Mouse (Mus musculus) small intestine, adult 2 months (tissue): ENCODE data around the gene Nnmt. TPM values are rescaled to one million over a fixed set of nuclear protein-coding genes. Genes with fewer than 3 reads are reported as not detected.

Experiments
- H3K27ac ChIP-seq: fragments of 200-500 bp; 2 replicates; pipeline ENCODE4 v1.5.1; 2012; ENCODE audit warnings: low read depth, low read length, control low read depth, inconsistent platforms; ENCODE audit not compliant: insufficient read depth
- H3K27me3 ChIP-seq: fragments of 200-500 bp; 2 replicates; pipeline ENCODE4 v1.6.1; 2012; ENCODE audit warnings: mild to moderate bottlenecking, moderate library complexity, low read length, inconsistent platforms; ENCODE audit not compliant: control insufficient read depth, insufficient read depth
- H3K36me3 ChIP-seq: fragments of 200-500 bp; 2 replicates; pipeline ENCODE4 v1.6.1; 2012; ENCODE audit warnings: mild to moderate bottlenecking, low read length, control low read depth, inconsistent platforms; ENCODE audit not compliant: control insufficient read depth, insufficient read depth
- H3K4me1 ChIP-seq: fragments of 200-500 bp; 2 replicates; pipeline ENCODE4 v1.6.1; 2012; ENCODE audit warnings: low read length, inconsistent platforms, mixed read lengths; ENCODE audit not compliant: control insufficient read depth, insufficient read depth, insufficient read length
- H3K4me3 ChIP-seq: fragments of 200-500 bp; 2 replicates; pipeline ENCODE4 v1.5.1; 2012; ENCODE audit warnings: low read depth, mild to moderate bottlenecking, control low read depth, inconsistent platforms, low read length, moderate library complexity
- CTCF ChIP-seq: fragments of 200-500 bp; IDR thresholded peaks from 2 replicates; pipeline ENCODE4 v1.5.1; 2012; ENCODE audit warnings: low read depth, mild to moderate bottlenecking, control low read depth, inconsistent platforms, low read length, moderate library complexity, mixed read lengths; ENCODE audit not compliant: insufficient replicate concordance, insufficient read length; ENCODE audit errors: extremely low read depth
- POLR2A ChIP-seq: fragments of 200-500 bp; IDR thresholded peaks from 2 replicates; pipeline ENCODE4 v1.6.1; 2012; ENCODE audit warnings: low read depth, mild to moderate bottlenecking, control low read depth, inconsistent platforms, low read length, moderate library complexity
- WGBS: fragments of 180-500 bp; shearing (Covaris S2); methylation state at CpG from one replicate; pipeline ENCODE4 v1.1.7; 2018; 5-methylcytosine and 5-hydroxymethylcytosine counted together
- polyA plus RNA-seq: library from polyadenylated mRNA; depleted of rRNA; stranded (reverse); fragments of >200 nt; gene quantifications from 2 replicates; pipeline ENCODE4 v1.2.3, GENCODE M21; 2012

Gene Nnmt
- polyA plus RNA-seq, 1 experiment: 0.77 TPM

DNA sequence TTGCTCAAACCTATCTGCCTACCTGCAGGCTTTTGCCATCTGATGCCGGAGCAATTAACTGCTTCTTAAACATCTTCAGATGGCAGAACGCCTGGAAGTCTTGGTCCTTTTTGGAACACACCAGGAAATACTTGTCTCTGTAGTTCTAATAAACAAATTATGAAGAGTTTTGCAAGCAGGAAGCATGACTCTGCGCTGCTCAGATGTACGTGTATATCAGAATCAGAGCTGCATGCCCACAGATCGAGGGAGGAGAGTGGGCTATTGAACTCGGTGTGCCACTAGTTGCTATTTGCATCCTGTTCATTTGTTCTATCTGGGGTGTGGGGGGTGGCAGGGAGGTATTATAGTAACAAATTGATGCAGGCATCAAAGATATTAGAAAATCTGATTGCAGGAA is 28.2 kb upstream of the Nnmt start:
- WGBS: 58% methylated on average over 6 of the region's 6 CpGs
- H3K36me3 ChIP-seq: no peaks in the 10 kb centered on the region
- no peak overlapping the region for H3K27ac ChIP-seq
- no peak for TF ChIP-seq POLR2A
- TF ChIP-seq CTCF: no peak
- H3K4me3 ChIP-seq: no peak overlapping the region
- H3K4me1 ChIP-seq: no peaks in the 10 kb centered on the region; the same call in 1 of the 2 replicates
- H3K27me3 ChIP-seq: 0 out of 2 replicates have a peak, but pooled peaks cover 3% of the 10 kb centered on the region

DNA sequence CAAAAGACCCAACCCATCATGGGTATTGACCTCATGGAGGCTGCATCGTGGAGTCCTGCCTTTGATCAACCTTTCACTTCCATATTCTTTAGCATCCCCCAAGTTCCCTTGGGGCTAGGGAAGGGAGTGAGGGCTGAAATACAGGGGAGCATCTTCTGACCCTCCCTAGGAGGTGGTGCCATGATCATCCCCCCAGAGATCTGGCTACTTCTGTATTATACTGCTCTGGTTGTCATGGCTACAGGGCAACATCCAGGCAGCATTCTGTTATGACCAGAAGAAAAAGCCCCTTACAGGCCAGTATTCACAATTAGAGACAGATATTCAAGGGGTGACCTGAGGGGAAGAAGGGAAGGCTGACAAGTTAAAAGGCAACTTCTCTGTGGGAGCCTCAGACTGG is 14.3 kb upstream of the Nnmt start:
- Histone ChIP-seq H3K27ac (no peak overlapping the region), H3K36me3 (no peaks in the 10 kb centered on the region), H3K4me3 (no peak overlapping the region), H3K27me3 (no peaks in the 10 kb centered on the region), H3K4me1 (no peaks in the 10 kb centered on the region)
- no peak for TF ChIP-seq CTCF
- no peak for TF ChIP-seq POLR2A
- WGBS: 65% methylated on average over 1 of the region's 1 CpGs

DNA sequence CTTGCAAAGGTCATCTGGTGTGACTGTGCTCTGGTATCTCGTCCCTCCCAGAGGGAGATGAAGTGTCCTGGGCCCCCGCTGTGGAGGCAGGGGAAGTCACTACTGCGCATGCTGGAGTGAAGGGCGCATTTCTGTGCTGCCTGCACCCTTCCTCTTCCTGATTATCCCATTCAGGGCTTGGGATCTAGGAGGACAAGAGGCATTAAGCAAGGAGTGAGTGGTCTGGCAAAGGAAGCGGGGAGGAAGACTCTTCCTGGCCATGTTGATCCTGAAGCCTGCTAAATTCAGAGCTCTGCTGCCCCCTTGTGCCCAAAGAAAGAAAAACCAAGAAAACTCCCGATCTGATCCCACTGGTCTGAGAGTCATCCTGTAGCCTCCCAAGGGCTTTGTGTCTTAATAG is 13.6 kb upstream of the Nnmt start:
- no peaks in the 10 kb centered on the region for H3K27me3 ChIP-seq
- no peaks in the 10 kb centered on the region for H3K36me3 ChIP-seq
- TF ChIP-seq CTCF (peak; percentile 71; the same call in 1 of the 2 replicates), POLR2A (no peak)
- H3K27ac ChIP-seq: 0 out of 2 replicates have a peak overlapping the region, but pooled peaks have one; percentile 6
- WGBS: 18% methylated on average over 6 of the region's 6 CpGs
- H3K4me3 ChIP-seq: no peak overlapping the region
- H3K4me1 ChIP-seq: no peaks in the 10 kb centered on the region

DNA sequence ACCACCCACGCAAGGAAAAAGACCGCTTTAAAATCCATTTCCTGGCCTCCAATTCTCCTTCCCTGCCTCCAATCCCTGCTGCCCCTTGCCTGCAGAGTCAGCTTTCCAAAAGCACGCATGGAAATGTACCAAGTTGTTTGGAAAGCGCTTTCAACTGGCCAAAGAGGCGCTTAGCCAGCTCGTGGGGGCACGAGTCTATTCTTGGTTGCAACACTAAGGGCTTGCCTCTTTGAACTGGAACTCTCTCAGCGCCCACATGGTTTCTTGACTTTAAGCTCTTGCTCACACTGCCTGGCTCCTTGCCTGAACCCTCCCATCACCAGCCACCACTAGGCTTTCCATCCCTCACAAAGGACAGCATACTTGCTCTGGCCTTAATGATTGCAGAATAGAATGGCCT is 13.2 kb upstream of the Nnmt start:
- Histone ChIP-seq H3K4me1 (no peaks in the 10 kb centered on the region), H3K27ac (0 out of 2 replicates have a peak overlapping the region, but pooled peaks have one; percentile 6), H3K36me3 (no peaks in the 10 kb centered on the region), H3K4me3 (no peak overlapping the region), H3K27me3 (no peaks in the 10 kb centered on the region)
- WGBS: 65% methylated on average over 8 of the region's 8 CpGs
- TF ChIP-seq POLR2A: no peak
- TF ChIP-seq CTCF: no peak

DNA sequence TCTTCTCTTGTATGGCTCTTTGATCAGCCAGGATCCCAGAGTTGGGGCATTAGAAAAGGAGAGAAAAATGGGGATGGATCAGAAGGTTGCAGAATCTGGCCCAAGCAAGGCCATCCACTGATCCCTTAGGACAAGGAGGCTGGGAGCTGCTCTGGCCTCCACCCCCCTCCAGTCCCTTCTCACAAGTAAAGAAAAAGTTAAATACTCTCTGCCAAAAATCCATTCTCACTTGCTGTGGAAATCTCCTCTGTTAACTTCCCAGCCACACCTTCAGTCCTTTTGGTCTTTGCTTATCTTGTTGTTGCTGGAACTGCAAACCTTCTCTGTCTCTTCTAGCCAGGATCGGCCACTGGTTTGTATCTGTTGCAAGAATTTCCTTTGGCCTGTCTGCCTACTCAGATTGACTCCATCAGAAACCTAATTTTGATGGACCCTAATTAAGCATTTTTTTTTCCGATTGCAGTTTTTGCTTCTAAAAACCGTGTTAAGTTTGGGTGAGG is 12.6 kb upstream of the Nnmt start:
- no peak overlapping the region for H3K4me3 ChIP-seq
- H3K36me3 ChIP-seq: no peaks in the 10 kb centered on the region
- 73% methylated on average over 3 of the region's 3 CpGs for WGBS
- H3K27me3 ChIP-seq: no peaks in the 10 kb centered on the region
- no peak for TF ChIP-seq CTCF
- TF ChIP-seq POLR2A: no peak
- no peaks in the 10 kb centered on the region for H3K4me1 ChIP-seq
- no peak overlapping the region for H3K27ac ChIP-seq

DNA sequence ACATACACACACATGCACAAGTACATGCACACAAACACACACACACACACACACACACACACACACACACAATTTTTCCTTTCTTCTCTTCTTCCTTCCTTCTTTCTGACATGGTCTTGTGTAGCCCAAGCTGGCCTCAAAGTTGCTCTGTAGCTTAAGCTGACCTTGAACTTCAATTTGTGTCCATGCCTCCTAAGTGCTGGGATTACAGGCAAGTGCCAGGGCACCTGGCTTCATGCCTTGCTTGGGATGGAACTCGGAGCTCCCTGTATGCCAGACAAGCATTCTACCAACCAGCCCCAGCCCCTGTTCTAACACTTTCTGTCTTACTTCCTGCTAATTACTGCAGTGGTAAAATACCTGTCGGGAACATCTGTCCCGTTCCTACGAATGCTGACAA is 8.3 kb upstream of the Nnmt start:
- Histone ChIP-seq H3K27me3 (no peaks in the 10 kb centered on the region), H3K27ac (no peak overlapping the region), H3K36me3 (no peaks in the 10 kb centered on the region), H3K4me1 (no peaks in the 10 kb centered on the region), H3K4me3 (no peak overlapping the region)
- WGBS: 73% methylated on average over 4 of the region's 4 CpGs
- TF ChIP-seq POLR2A (no peak), CTCF (no peak)

- no peaks in the 10 kb centered on the region for H3K27me3 ChIP-seq
- H3K4me1 ChIP-seq: no peaks in the 10 kb centered on the region
- H3K36me3 ChIP-seq: no peaks in the 10 kb centered on the region
- 67% methylated on average over 5 of the region's 5 CpGs for WGBS
- TF ChIP-seq POLR2A: no peak
- no peak for TF ChIP-seq CTCF
- no peak overlapping the region for H3K4me3 ChIP-seq
- H3K27ac ChIP-seq: no peak overlapping the region
These were observed 7.6 kb upstream of the Nnmt start for GRCm38 (mm10) chr9:48612542-48612941.
